Mouse (Mus musculus) thymus, adult 2 months (tissue): ENCODE measurements around the gene Ets1.

Experiments
- CTCF ChIP-seq: fragments of 200-500 bp; IDR thresholded peaks from 2 replicates; pipeline ENCODE4 v1.5.1; 2012; ENCODE audit warnings: mild to moderate bottlenecking, control low read depth, low read length, moderate library complexity, borderline replicate concordance; ENCODE audit not compliant: control insufficient read depth, poor library complexity, insufficient read depth; ENCODE audit errors: extremely low read depth
- POLR2A ChIP-seq: fragments of 200-500 bp; IDR thresholded peaks from 2 replicates; pipeline ENCODE4 v1.6.1; 2012; ENCODE audit warnings: mild to moderate bottlenecking, low read length, control low read depth, moderate library complexity; ENCODE audit not compliant: control insufficient read depth, poor library complexity, insufficient read depth; ENCODE audit errors: extremely low read depth

- TF ChIP-seq CTCF = no peak
- TF ChIP-seq POLR2A = no peak
Measured at GRCm38 (mm10) chr9:32660406-32660960, 24.5 kb downstream of the Ets1 start.
